Mouse (Mus musculus) midbrain, embryonic 12.5 days (tissue): ENCODE results near the gene Clybl. TPM values are rescaled to one million over a fixed set of nuclear protein-coding genes. Genes with fewer than 3 reads are reported as not detected.

Source experiments
- ATAC-seq: fragments of 200-750 bp; cut with Nextera tagmentation; 2 replicates; pipeline ENCODE4 v1.8.0; 2017; ENCODE audit warnings: low read depth, moderate TSS enrichment, moderate library complexity; ENCODE audit not compliant: low FRiP score
- H3K27ac ChIP-seq: fragments of 300-500 bp; sonication (generic); replicated peaks from 2 replicates; pipeline ENCODE4 v1.5.1; 2016; ENCODE audit warnings: mild to moderate bottlenecking
- H3K27me3 ChIP-seq: fragments of 300-500 bp; sonication (generic); 2 replicates; pipeline ENCODE4 v1.6.1; 2016; ENCODE audit warnings: mild to moderate bottlenecking
- H3K36me3 ChIP-seq: fragments of 300-500 bp; sonication (generic); 2 replicates; pipeline ENCODE4 v1.6.1; 2016
- H3K4me1 ChIP-seq: fragments of 300-500 bp; sonication (generic); 2 replicates; pipeline ENCODE4 v1.6.1; 2016
- H3K4me2 ChIP-seq: fragments of 300-500 bp; sonication (generic); replicated peaks from 2 replicates; pipeline ENCODE4 v1.6.1; 2016; ENCODE audit warnings: mild to moderate bottlenecking, moderate library complexity
- H3K4me3 ChIP-seq: fragments of 300-500 bp; sonication (generic); 2 replicates; pipeline ENCODE4 v1.5.1; 2016; ENCODE audit warnings: mild to moderate bottlenecking
- H3K9ac ChIP-seq: fragments of 300-500 bp; sonication (generic); replicated peaks from 2 replicates; pipeline ENCODE4 v1.6.1; 2016; ENCODE audit warnings: mild to moderate bottlenecking, moderate library complexity
- H3K9me3 ChIP-seq: fragments of 300-500 bp; sonication (generic); 2 replicates; pipeline ENCODE4 v1.6.1; 2016; ENCODE audit warnings: mild to moderate bottlenecking
- WGBS: fragments of 180-500 bp; shearing (Covaris S2); methylation state at CpG from one replicate; pipeline ENCODE4 v1.1.7; 2016; 5-methylcytosine and 5-hydroxymethylcytosine counted together
- polyA plus RNA-seq: library from polyadenylated mRNA; unstranded; fragments of >200 nt; fragmentation: Nextera tagmentation; extraction: Ambion mirVana; gene quantifications from 2 replicates; pipeline ENCODE4 v1.2.1, GENCODE M21; 2016

Gene Clybl
- polyA plus RNA-seq, 1 experiment from 2014 or later, result 19.4 TPM

DNA sequence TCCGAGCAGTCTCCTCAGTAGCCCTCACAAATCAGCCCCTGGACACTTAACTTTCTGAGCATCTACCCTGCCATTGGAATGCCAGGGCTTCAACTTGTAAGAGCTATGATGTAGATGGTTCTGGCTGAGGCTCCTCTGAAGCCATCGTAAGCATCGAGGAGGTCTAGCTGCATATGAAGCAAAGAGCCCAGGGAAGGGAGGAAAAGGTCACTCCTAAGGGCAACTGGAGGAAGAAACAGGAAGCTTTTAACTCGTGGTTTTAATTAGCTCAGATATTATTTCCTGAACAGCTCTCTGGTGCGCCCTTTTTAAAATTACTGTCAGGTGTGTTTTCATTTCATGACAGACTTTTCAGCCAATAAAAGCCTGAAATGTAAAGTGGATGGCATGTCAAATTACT lies 190.5 kb downstream of the Clybl start:
- H3K36me3 ChIP-seq, result no peaks in the 10 kb centered on the region
- no peak overlapping the region for H3K4me2 ChIP-seq
- H3K27me3 ChIP-seq, result peaks cover 83% of the 10 kb centered on the region
- no peak overlapping the region for H3K9ac ChIP-seq
- no peak for ATAC-seq
- 58% methylated on average over 5 of the region's 5 CpGs for WGBS
- H3K4me3 ChIP-seq, result no peak overlapping the region
- H3K27ac ChIP-seq, result no peak overlapping the region
- H3K9me3 ChIP-seq, result no peaks in the 10 kb centered on the region
- peaks cover 23% of the 10 kb centered on the region for H3K4me1 ChIP-seq

DNA sequence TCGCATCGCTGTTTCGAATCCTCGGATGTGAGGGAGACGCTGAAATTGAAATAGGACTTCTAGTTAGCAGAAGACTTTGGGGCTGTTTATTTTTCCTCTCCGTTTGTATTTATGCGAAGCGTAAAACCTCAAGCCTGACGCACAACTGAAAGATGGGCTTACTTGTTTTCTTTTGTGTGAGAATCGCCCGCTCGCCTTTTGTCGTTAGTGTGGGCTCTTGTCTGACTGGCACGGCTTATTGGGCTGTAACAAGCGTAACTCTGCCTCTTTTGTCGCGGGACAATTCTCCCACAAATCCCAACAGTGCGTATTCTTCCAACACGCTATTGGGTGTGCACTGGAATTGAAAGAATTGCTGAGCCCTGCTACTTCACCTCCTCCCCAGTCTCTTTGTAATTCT lies 192.0 kb downstream of the Clybl start:
- no peak overlapping the region; the same call in 1 of the 2 replicates for H3K9ac ChIP-seq
- H3K9me3 ChIP-seq, result no peaks in the 10 kb centered on the region
- peaks cover 80% of the 10 kb centered on the region for H3K27me3 ChIP-seq
- peak; percentile 88 for ATAC-seq
- peak overlapping the region; percentile 41 for H3K4me2 ChIP-seq
- WGBS, result 3% methylated on average over 19 of the region's 19 CpGs
- peaks cover 34% of the 10 kb centered on the region for H3K4me1 ChIP-seq
- peak overlapping the region; percentile 66 for H3K27ac ChIP-seq
- H3K36me3 ChIP-seq, result no peaks in the 10 kb centered on the region
- peak overlapping the region; percentile 13; the same call in 1 of the 2 replicates for H3K4me3 ChIP-seq

DNA sequence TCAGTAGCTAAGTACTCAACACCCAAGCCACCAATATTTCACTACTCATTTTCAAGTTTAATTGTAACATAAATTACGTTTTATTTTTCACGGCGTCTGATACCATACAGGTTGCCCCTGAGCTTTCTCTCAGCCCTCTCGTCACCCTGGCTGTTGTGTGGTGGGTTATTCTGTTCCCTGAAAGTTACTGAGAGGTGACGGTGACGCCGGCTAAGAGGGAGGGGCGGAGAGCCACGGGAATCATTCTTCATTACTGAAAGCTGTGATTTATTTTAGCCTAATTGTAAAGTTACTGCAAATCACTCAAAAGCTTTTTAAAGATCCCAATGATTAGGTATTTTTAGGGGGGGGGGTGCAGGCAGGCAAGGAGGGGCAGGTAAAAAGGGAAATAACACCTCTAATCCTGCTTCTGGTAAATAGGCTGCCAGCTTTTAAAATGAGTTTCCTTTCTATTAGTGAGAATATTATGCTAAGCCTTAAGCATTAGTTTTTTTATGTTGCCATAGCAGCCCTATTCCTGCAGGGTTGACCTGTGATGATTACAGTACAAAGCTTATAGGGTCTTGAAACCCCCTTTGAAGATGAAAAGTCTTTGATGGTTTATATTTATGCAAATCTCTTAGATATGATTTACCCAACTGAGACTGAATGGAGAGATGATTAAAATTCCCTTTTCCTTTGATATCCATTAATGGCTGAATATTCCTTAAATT lies 192.9 kb downstream of the Clybl start:
- ATAC-seq, result peak; percentile 66
- WGBS, result 2% methylated on average over 9 of the region's 9 CpGs
- H3K9ac ChIP-seq, result no peak overlapping the region
- H3K4me1 ChIP-seq, result peaks cover 34% of the 10 kb centered on the region
- peak overlapping the region; percentile 28 for H3K4me2 ChIP-seq
- H3K9me3 ChIP-seq, result no peaks in the 10 kb centered on the region
- no peaks in the 10 kb centered on the region for H3K36me3 ChIP-seq
- H3K4me3 ChIP-seq, result no peak overlapping the region
- H3K27me3 ChIP-seq, result peaks cover 80% of the 10 kb centered on the region
- H3K27ac ChIP-seq, result peak overlapping the region; percentile 1; the same call in 1 of the 2 replicates

DNA sequence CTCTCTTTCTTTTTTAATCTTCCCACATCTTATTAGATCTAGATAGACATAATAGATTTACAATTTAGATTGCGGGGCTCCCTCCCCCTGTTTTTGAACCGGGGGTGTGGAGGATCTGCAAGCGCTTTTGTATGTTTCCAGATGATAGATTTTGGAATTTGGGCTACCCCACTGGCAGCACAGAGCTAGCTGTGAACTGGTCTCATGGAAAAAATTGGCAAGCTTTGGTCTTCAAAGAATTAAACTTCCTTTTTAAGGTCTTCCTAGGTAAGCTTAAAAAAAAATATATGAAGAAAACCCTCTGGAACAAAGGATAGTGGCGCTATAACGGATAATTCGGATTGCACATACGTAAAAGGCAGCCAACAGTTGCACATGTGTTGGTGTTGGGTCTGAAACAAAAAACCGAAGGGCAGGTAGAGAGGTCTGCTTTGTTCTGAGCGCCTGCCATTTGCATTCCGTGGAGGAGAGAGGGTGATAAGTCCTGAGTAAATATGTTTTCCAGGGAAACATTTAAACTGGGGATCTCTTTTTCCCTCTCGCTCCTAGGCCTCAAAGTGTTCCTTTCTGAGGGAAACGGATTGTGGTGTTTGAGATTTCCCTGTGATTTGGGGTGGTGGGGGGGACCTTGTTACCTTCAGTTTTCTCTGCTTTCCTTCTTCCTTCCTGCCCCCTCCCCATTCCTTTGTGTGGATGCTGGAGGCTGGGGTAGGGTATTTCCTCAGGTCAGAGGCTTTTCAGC lies 193.7 kb downstream of the Clybl start:
- Histone ChIP-seq H3K4me3 (0 out of 2 replicates have a peak overlapping the region, but pooled peaks have one; percentile 5), H3K27ac (peak overlapping the region; percentile 70), H3K27me3 (peaks cover 75% of the 10 kb centered on the region), H3K9me3 (no peaks in the 10 kb centered on the region), H3K4me1 (peaks cover 34% of the 10 kb centered on the region), H3K9ac (no peak overlapping the region; the same call in 1 of the 2 replicates), H3K4me2 (peak overlapping the region; percentile 27), H3K36me3 (no peaks in the 10 kb centered on the region)
- no peak for ATAC-seq
- WGBS, result 18% methylated on average over 12 of the region's 12 CpGs

DNA sequence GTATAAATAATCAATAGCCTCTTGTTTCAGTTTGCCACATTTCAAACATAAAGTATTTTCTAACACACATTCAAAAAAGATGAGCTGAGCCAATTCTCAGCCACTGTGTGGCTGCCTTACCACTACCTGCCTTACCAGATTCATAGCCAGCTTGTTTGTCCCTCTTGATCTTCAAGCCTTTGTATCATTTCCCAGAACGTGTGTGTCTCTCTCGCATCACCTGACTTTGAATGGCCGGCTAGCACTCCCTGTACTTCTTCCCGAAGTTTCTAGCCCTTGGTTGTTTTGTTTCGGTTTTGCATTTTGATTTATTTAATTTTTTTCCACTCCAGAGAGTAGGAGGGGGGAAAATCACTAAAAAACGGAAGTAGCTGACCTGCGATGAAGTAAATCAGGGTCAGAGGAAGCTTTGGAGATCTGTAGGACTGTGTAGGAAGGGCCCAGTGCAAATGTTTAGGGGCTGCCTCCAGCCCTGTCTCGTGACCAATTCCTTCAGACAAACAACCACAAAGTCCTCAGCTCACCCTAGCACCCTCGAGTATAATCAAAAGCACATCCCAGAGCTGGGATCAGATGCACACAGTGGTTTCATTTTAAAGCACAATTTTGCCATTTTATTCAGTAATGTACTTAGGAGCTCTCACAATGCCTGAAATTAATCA lies 195.1 kb downstream of the Clybl start:
- WGBS, result 40% methylated on average over 9 of the region's 9 CpGs
- Histone ChIP-seq H3K27me3 (peaks cover 70% of the 10 kb centered on the region), H3K4me3 (peak overlapping the region; percentile 18), H3K4me1 (peaks cover 34% of the 10 kb centered on the region), H3K4me2 (peak overlapping the region; percentile 28), H3K27ac (peak overlapping the region; percentile 65), H3K9me3 (no peaks in the 10 kb centered on the region), H3K9ac (peak overlapping the region; percentile 37; the same call in 1 of the 2 replicates), H3K36me3 (no peaks in the 10 kb centered on the region)
- ATAC-seq, result no peak

DNA sequence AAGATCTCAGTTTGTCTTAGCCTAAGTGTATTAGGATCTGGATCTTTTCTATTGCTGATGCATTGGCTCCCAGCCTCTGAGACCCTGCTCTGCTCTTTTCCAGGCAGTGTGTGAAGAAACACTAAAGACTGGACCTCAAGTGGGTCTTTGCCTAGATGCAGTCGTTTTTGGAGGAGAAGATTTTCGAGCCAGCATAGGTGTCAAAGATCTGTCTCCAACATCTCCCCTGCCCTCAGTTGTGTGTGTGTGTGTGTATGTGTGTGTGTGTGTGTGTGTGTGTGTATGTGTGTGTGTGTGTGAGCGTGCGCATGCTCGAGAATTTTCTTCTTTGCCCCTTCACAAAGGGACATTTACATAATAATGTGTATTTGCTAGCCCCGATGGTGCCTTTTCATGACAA lies 196.2 kb downstream of the Clybl start:
- peak overlapping the region; percentile 28 for H3K4me2 ChIP-seq

DNA sequence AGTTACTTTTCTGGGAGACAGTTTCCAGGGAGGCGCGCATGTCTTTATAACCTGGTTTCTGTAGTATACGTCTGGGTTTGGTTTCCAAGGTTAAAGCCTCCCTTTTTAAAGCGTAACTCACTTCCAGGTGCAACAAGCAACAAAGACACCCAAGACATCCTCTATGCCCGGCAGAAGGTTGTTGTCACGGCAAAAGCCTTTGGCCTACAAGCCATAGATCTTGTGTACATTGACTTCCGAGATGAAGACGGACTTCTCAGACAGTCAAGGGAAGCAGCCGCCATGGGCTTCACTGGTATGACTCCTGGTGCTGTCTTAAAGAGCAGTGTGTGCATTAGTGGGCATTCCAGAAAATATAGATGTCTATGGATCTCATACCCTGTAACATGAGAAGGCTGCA lies 197.6 kb downstream of the Clybl start:
- Histone ChIP-seq H3K9ac (no peak overlapping the region), H3K4me1 (peaks cover 29% of the 10 kb centered on the region), H3K4me3 (no peak overlapping the region), H3K36me3 (no peaks in the 10 kb centered on the region), H3K9me3 (no peaks in the 10 kb centered on the region), H3K4me2 (no peak overlapping the region), H3K27me3 (peaks cover 61% of the 10 kb centered on the region), H3K27ac (no peak overlapping the region)
- WGBS, result 85% methylated on average over 9 of the region's 9 CpGs
- no peak for ATAC-seq

More for the DNA sequence above, 196.2 kb downstream of the Clybl start:
- Histone ChIP-seq H3K36me3 (no peaks in the 10 kb centered on the region), H3K4me1 (peaks cover 34% of the 10 kb centered on the region), H3K27me3 (peaks cover 61% of the 10 kb centered on the region), H3K9me3 (no peaks in the 10 kb centered on the region), H3K27ac (peak overlapping the region; percentile 52; the same call in 1 of the 2 replicates), H3K4me3 (no peak overlapping the region), H3K9ac (no peak overlapping the region)
- no peak for ATAC-seq
- WGBS, result 35% methylated on average over 6 of the region's 6 CpGs

DNA sequence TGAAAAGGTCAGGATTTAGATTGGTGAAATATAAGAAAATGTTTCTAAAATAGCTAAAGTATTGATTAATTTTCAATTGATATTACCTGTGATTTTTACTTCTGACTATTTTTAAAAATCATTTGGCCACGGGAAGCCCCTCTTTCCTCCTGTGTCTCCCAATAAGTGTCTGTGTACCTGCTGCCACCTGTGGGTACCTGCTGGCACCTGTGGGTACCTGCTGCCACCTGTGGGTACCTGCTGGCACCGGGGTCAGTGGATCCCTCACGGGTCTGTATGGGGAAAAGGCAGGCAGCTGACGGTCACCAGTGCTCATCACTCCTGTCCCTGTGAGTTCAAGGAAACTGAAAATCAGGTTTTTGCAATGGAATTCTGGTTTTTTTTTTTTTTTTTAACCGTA lies 198.5 kb downstream of the Clybl start:
- no peaks in the 10 kb centered on the region for H3K9me3 ChIP-seq
- peaks cover 60% of the 10 kb centered on the region for H3K27me3 ChIP-seq
- H3K4me1 ChIP-seq, result peaks cover 33% of the 10 kb centered on the region

DNA sequence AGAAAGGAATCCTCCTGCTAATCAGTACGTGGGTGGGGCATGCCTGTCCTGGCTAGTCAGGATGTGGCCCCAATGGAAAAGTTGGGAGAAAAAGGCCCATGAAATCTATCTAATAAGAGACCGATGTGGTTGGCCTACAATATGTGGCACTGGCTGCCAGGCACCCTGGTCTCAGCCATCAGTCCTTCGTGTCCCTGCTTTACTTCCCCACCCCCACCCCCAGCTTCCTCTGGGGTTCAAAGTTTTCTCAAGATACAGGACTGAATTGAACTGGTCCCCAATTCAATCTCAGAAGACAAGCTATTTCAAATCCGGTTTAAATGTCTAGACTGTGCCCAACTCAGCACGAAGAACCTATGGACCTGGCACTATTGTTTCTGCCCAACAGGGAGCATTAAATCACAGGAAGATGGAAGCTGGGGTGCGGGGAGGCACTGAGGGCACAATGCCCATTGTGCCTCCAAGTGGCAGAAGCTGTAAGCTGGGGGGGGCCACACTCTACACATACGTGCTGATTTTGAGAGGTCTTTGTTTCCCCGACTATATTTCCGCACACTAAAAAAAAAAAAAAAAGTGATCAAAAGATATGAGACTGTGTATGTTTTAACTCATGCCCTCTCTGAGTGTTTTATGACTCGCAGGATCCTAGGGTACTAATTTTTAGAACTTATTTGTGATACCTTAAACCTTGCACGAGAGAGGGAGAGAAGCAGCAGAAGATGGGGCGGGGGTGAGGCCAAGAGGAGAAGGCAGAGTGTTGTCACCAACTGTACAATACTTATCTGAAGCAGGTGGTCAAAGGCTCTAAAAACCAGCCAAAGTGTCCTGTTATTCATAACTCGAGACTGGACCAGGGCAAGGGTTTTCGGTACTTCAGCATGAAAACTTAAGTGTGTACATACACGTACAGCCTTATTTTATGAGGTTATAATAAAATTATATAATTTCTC lies 199.7 kb downstream of the Clybl start:
- peaks cover 29% of the 10 kb centered on the region for H3K4me1 ChIP-seq
- peak overlapping the region; percentile 20; the same call in 1 of the 2 replicates for H3K27ac ChIP-seq
- 60% methylated on average over 15 of the region's 15 CpGs for WGBS
- H3K9ac ChIP-seq, result no peak overlapping the region
- no peaks in the 10 kb centered on the region for H3K36me3 ChIP-seq
- no peaks in the 10 kb centered on the region for H3K9me3 ChIP-seq
- H3K27me3 ChIP-seq, result peaks cover 62% of the 10 kb centered on the region
- H3K4me2 ChIP-seq, result no peak overlapping the region
- H3K4me3 ChIP-seq, result no peak overlapping the region
- no peak for ATAC-seq

More for the DNA sequence above, 198.5 kb downstream of the Clybl start:
- ATAC-seq, result no peak
- Histone ChIP-seq H3K36me3 (no peaks in the 10 kb centered on the region), H3K4me2 (no peak overlapping the region), H3K27ac (no peak overlapping the region), H3K4me3 (no peak overlapping the region), H3K9ac (no peak overlapping the region)
- whole genome bisulfite sequencing, result 88% methylated on average over 5 of the region's 5 CpGs

DNA sequence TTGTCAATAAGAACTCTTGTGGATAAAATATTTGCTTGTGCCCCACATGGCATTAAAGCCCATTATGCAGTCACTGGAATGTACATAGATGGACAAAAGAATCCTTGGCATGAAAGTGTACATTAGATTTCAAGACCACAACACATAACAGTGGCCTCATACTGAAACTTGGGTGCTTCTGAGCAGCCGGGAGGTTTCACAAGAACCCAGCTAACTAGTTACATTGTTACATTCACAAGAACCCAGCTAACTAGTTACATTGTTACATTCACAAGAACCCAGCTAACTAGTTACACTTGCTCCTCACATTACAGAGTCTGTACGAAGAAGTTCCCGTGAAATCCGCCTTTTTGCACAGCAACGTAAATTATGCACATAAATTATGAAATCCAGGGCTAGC lies 200.8 kb downstream of the Clybl start:
- H3K27me3 ChIP-seq, result peaks cover 63% of the 10 kb centered on the region
- ATAC-seq, result no peak
- H3K27ac ChIP-seq, result no peak overlapping the region
- 37% methylated on average over 5 of the region's 5 CpGs for WGBS
- no peaks in the 10 kb centered on the region for H3K36me3 ChIP-seq
- H3K9ac ChIP-seq, result no peak overlapping the region
- no peak overlapping the region for H3K4me3 ChIP-seq
- H3K4me1 ChIP-seq, result peaks cover 24% of the 10 kb centered on the region
- H3K9me3 ChIP-seq, result no peaks in the 10 kb centered on the region
- no peak overlapping the region for H3K4me2 ChIP-seq

DNA sequence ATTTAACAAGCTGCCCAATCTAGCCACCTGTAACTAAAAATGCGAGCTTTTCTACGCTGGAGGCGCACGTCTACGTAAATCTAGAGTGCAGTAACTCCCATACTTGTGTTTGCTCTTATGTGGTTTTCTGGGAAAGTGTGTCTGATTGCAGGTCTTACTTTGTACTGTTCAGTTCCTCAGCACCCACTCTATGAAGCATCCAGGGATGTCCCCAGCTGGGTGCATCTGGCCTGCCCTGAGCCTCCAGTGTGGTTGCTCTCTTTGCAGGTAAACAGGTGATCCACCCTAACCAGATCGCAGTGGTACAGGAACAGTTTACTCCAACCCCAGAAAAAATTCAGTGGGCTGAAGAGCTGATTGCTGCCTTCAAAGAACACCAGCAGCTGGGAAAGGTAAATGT lies 202.4 kb downstream of the Clybl start:
- Histone ChIP-seq H3K4me2 (no peak overlapping the region), H3K4me3 (no peak overlapping the region), H3K36me3 (no peaks in the 10 kb centered on the region), H3K4me1 (peaks cover 23% of the 10 kb centered on the region), H3K27me3 (peaks cover 59% of the 10 kb centered on the region), H3K9ac (no peak overlapping the region), H3K9me3 (no peaks in the 10 kb centered on the region), H3K27ac (no peak overlapping the region)
- ATAC-seq, result no peak
- 91% methylated on average over 6 of the region's 6 CpGs for WGBS
